Mouse (Mus musculus): ENCODE results near the gene Gabrd. TPM values are rescaled to one million over a fixed set of nuclear protein-coding genes. Genes with fewer than 3 reads are reported as not detected.

Gabrd gene
- polyA plus RNA-seq, 1 experiment: 0.02 TPM

DNA sequence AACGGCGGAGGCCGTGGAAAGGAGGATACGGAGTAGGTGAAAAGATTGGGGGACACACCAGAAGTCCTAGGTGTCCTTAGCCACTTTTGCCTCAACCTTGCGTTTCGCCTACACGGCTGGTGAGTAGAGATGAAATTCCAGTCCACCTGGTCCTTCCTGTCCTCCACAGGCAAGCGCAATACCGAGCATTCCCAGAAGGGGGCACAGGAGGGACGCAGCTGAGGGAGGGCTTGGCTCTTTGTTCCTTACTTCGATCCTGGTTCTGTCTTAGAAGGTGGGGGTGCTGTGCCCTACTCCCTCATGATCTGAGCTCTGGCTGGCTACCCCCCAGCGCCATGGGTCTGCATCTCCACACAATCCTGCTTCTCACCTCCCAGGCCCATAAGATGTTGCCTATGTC, 29.2 kb downstream of the Gabrd start:
- Histone ChIP-seq H3K27me3 (ENCODE audit: control insufficient read depth, insufficient read depth, low read length) (no peaks in the 10 kb centered on the region; the same call in 1 of the 2 replicates), H3K4me3 (ENCODE audit: extremely low read depth, insufficient read depth, insufficient read length) (no peak overlapping the region), H3K27ac (ENCODE audit: insufficient read depth, low read length) (no peak overlapping the region), H3K36me3 (ENCODE audit: control insufficient read depth, insufficient read depth, low read length) (no peaks in the 10 kb centered on the region), H3K4me1 (ENCODE audit: control insufficient read depth, insufficient read depth, insufficient read length) (no peaks in the 10 kb centered on the region)
- DNase-seq (ENCODE audit: low read depth in 1 of 2, low spot score in 2 of 2): peak in 1 of 2 experiments; percentile 26
- 44% methylated on average over 12 of the region's 12 CpGs for WGBS
- TF ChIP-seq POLR2A (IDR thresholded peaks at IDR 0.05; ENCODE audit: low read depth, low read length): no peak
- TF ChIP-seq CTCF (IDR thresholded peaks at IDR 0.05; ENCODE audit: extremely low read depth, insufficient read depth, insufficient read length, insufficient replicate concordance): peak; percentile 55; the same call in 1 of the 2 replicates

DNA sequence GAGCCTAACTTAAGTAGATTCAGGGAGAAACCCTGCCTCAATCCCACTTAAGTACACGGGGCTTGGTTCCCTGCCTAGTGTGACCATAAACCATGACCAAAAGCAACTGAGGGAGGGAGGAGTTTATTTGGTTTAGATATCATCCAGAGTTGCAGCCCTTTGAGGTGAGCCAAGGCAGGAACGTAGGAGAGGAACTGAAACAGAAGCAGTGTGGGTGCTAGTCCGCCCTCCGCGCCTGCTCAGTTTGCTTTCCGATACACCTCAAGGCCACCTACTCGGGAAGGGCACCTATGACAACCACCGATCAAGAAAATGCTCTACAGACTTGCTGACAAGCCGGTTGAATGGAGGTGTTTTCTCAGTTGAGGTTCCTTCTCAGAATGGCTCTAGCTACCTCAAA, 30.2 kb downstream of the Gabrd start:
- TF ChIP-seq CTCF (IDR thresholded peaks at IDR 0.05; ENCODE audit: extremely low read depth, insufficient read depth, insufficient read length, insufficient replicate concordance) (no peak), POLR2A (IDR thresholded peaks at IDR 0.05; ENCODE audit: low read depth, low read length) (no peak)
- no peak overlapping the region for H3K4me3 ChIP-seq (ENCODE audit: extremely low read depth, insufficient read depth, insufficient read length)
- WGBS: 68% methylated on average over 9 of the region's 9 CpGs
- H3K27ac ChIP-seq (ENCODE audit: insufficient read depth, low read length): no peak overlapping the region
- no peaks in the 10 kb centered on the region for H3K36me3 ChIP-seq (ENCODE audit: control insufficient read depth, insufficient read depth, low read length)
- H3K27me3 ChIP-seq (ENCODE audit: control insufficient read depth, insufficient read depth, low read length): no peaks in the 10 kb centered on the region; the same call in 1 of the 2 replicates
- no peak for DNase-seq (ENCODE audit: low read depth in 1 of 2, low spot score in 2 of 2)
- no peaks in the 10 kb centered on the region for H3K4me1 ChIP-seq (ENCODE audit: control insufficient read depth, insufficient read depth, insufficient read length)

DNA sequence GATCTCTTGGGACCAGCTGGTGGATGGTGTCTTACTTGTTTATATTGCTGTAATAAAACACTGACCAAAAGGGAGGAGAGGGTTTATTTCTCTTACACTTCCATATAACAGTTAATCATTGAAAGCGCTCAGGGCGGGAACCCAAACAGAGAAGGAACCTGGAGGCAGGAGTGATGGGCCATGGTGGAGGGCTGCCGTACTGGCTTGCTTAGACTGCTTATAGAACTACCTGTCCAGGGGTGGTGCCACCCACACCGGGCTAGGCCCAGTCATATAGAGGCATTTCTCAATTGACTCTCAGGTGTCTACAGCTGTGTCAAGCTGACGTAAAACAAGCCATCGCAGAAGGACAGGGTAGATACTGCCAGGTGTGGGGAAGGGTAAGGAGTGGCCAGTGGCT, 31.1 kb downstream of the Gabrd start:
- 75% methylated on average over 6 of the region's 6 CpGs for WGBS
- DNase-seq (ENCODE audit: low read depth in 1 of 2, low spot score in 2 of 2): no peak
- Histone ChIP-seq H3K4me1 (ENCODE audit: control insufficient read depth, insufficient read depth, insufficient read length) (no peaks in the 10 kb centered on the region), H3K4me3 (ENCODE audit: extremely low read depth, insufficient read depth, insufficient read length) (no peak overlapping the region), H3K36me3 (ENCODE audit: control insufficient read depth, insufficient read depth, low read length) (no peaks in the 10 kb centered on the region), H3K27ac (ENCODE audit: insufficient read depth, low read length) (no peak overlapping the region), H3K27me3 (ENCODE audit: control insufficient read depth, insufficient read depth, low read length) (peaks cover 1% of the 10 kb centered on the region; the same call in 1 of the 2 replicates)
- TF ChIP-seq POLR2A (IDR thresholded peaks at IDR 0.05; ENCODE audit: low read depth, low read length) (no peak), CTCF (IDR thresholded peaks at IDR 0.05; ENCODE audit: extremely low read depth, insufficient read depth, insufficient read length, insufficient replicate concordance) (no peak)

DNA sequence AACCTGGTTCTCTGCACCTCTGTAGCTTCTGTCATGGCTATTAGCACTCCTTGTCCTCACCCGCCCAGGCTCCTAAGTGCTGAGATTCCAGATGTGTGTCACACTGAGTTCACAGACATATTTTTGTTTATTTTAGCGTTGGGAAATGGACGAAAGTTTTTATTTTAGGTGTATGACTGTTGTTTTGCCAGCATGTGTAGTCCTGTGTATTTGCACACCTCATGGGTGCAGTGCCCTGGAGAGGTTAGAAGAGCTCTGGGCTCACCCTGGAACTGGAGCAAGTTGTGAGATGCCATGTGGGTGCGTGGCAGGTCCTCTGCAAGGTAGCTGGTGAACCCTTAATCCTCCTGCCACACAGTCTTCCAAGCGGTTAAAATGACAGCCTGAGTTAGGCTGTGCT, 35.5 kb downstream of the Gabrd start:
- no peak overlapping the region for H3K4me3 ChIP-seq (ENCODE audit: extremely low read depth, insufficient read depth, insufficient read length)
- no peaks in the 10 kb centered on the region; the same call in 1 of the 2 replicates for H3K4me1 ChIP-seq (ENCODE audit: control insufficient read depth, insufficient read depth, insufficient read length)
- H3K36me3 ChIP-seq (ENCODE audit: control insufficient read depth, insufficient read depth, low read length): no peaks in the 10 kb centered on the region
- no peak overlapping the region for H3K27ac ChIP-seq (ENCODE audit: insufficient read depth, low read length)
- no peak for TF ChIP-seq CTCF (IDR thresholded peaks at IDR 0.05; ENCODE audit: extremely low read depth, insufficient read depth, insufficient read length, insufficient replicate concordance)
- DNase-seq (ENCODE audit: low read depth in 1 of 2, low spot score in 2 of 2): no peak
- peaks cover 1% of the 10 kb centered on the region; the same call in 1 of the 2 replicates for H3K27me3 ChIP-seq (ENCODE audit: control insufficient read depth, insufficient read depth, low read length)
- WGBS: 48% methylated on average over 5 of the region's 5 CpGs

DNA sequence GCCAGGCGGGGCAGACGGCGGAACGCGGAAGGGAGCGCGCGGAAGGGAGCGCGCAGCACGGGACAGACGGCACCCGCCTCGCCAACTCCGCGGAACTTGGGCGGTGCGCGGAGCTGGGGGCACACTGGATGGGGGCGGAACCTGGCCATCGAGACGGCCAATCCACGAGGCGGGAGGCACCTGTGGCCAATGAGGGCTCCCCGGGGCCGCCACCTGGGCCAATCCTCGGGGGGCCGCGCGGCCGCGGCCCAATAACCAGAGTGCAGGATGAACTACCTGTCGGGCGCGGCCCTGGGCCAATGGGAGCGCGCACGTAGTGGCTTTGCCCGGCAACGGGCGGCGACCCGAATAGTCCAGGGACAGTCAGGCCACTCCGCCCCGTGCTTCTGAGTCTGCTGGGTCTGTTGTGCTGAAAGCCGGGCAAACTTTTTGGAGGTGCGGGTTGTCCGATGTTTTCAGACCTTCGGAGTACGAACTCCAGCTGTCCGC, 36.6 kb downstream of the Gabrd start, which contains the start of gene Prkcz:
Gene Prkcz (minus strand): TSS at position 59 of the 489 bp plus-strand sequence.
- Histone ChIP-seq H3K4me1 (ENCODE audit: control insufficient read depth, insufficient read depth, insufficient read length) (no peaks in the 10 kb centered on the region; the same call in 1 of the 2 replicates), H3K4me3 (ENCODE audit: extremely low read depth, insufficient read depth, insufficient read length) (peak within 1 kb of the TSS; percentile 52), H3K27ac (ENCODE audit: insufficient read depth, low read length) (peak within 1 kb of the TSS; percentile 55; the same call in 1 of the 2 replicates), H3K27me3 (ENCODE audit: control insufficient read depth, insufficient read depth, low read length) (peaks cover 1% of the 10 kb centered on the region; the same call in 1 of the 2 replicates), H3K36me3 (ENCODE audit: control insufficient read depth, insufficient read depth, low read length) (no peaks in the 10 kb centered on the region)
- TF ChIP-seq POLR2A (IDR thresholded peaks at IDR 0.05; ENCODE audit: low read depth, low read length) (no peak), CTCF (IDR thresholded peaks at IDR 0.05; ENCODE audit: extremely low read depth, insufficient read depth, insufficient read length, insufficient replicate concordance) (no peak)
- peak; percentile 55 to 73 for DNase-seq (ENCODE audit: low read depth in 1 of 2, low spot score in 2 of 2)
- WGBS: 3% methylated on average over 51 of the region's 51 CpGs

DNA sequence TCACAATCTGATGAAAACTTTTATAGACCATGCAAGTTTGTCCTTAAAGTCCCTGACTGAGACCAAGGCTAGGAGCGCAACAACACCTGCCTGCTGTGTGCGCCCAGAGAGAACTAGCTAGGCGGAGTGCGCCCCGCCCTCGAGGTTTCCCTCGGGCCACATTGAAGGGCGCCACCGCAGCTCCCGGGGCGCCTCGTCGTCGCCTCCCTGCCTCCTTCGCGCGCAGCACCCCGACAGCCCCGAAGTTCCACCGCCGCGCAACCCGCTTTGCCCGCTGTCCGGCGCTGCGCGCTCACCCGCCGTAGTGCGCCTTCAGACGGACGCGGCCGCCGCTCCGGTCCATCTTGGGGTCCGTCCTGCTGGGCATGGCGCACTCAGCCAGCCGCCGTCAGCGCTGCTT, 37.1 kb downstream of the Gabrd start:
- TF ChIP-seq POLR2A (IDR thresholded peaks at IDR 0.05; ENCODE audit: low read depth, low read length): no peak
- no peak for TF ChIP-seq CTCF (IDR thresholded peaks at IDR 0.05; ENCODE audit: extremely low read depth, insufficient read depth, insufficient read length, insufficient replicate concordance)
- DNase-seq (ENCODE audit: low read depth in 1 of 2, low spot score in 2 of 2): peak in 1 of 2 experiments; percentile 12
- no peaks in the 10 kb centered on the region; the same call in 1 of the 2 replicates for H3K4me1 ChIP-seq (ENCODE audit: control insufficient read depth, insufficient read depth, insufficient read length)
- H3K27ac ChIP-seq (ENCODE audit: insufficient read depth, low read length): peak overlapping the region; percentile 55; the same call in 1 of the 2 replicates
- no peaks in the 10 kb centered on the region for H3K36me3 ChIP-seq (ENCODE audit: control insufficient read depth, insufficient read depth, low read length)
- WGBS: 3% methylated on average over 38 of the region's 42 CpGs
- H3K27me3 ChIP-seq (ENCODE audit: control insufficient read depth, insufficient read depth, low read length): 0 out of 2 replicates have a peak, but pooled peaks cover 1% of the 10 kb centered on the region
- peak overlapping the region; percentile 49; the same call in 1 of the 2 replicates for H3K4me3 ChIP-seq (ENCODE audit: extremely low read depth, insufficient read depth, insufficient read length)

Data from spleen, adult 2 months (tissue).